Mouse (Mus musculus): ENCODE measurements around the gene Pnkp.

Gene Pnkp

DNA sequence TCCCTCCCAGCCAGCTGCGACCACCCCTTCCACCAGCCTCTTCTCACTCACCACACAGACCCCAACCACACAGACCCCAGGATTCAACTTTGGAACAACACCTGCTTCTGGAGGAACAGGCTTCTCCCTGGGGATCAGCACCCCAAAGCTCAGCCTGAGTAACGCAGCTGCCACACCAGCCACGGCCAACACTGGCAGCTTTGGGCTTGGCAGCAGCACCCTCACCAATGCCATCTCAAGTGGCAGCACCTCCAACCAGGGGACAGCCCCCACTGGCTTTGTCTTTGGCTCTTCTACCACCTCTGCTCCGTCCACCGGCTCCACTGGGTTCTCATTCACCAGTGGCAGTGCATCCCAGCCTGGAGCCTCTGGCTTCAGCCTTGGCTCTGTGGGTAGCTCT lies 28.2 kb upstream of the Pnkp start:
- no peak for DNase-seq (ENCODE audit: low spot score)

- DNase-seq (ENCODE audit: low spot score) = no peak
These were observed 24.2 kb upstream of the Pnkp start for GRCm38 (mm10) chr7:44832763-44833162.

GRCm38 (mm10) chr7:44835373-44836015 lies 21.4 kb upstream of the Pnkp start:
- DNase-seq (ENCODE audit: low spot score) = no peak

DNA sequence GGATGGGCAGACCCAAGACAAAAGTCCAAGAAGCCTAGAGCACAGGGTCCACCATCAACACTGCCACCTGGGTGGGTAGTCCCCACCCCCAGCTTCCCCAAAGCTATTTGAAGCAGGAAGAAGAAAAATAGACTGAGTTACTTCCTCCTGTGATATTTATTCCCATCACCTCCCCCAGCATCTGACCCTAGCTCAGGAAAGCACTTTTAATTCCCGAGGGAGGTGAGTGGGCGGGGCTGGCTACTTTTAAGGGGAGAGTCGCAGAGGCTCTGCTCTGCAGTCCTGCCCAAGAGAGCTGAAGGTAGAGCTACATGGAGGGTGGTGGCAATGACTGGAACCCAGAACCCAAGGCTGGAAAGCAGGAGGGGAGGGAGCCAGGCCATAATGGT lies 20.9 kb upstream of the Pnkp start:
- no peak for DNase-seq (ENCODE audit: low spot score)

- no peak for DNase-seq (ENCODE audit: low spot score)
These were observed 20.4 kb upstream of the Pnkp start for GRCm38 (mm10) chr7:44836423-44837053.

- no peak for DNase-seq (ENCODE audit: low spot score)
These were observed 18.9 kb upstream of the Pnkp start for GRCm38 (mm10) chr7:44838073-44838472.

DNA sequence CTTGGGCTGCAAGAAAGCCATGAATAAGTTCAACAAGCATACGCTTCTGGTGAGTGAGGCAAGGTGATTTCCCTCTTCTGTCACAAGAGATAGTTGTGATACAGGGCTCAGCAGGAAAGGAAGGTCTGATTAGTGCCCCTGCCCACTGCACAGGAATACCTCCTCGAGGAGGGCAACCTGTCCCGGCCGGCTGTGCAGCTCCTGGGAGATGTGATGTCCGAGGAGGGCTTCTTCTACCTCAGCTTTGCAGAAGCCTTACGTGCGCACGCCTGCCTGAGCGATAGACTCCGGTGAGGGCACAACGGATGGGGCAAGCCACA lies 17.8 kb upstream of the Pnkp start:
- no peak for DNase-seq (ENCODE audit: low spot score)

GRCm38 (mm10) chr7:44839491-44840191 lies 17.3 kb upstream of the Pnkp start:
- DNase-seq (ENCODE audit: low spot score) = peak; percentile 55

GRCm38 (mm10) chr7:44840426-44840825 lies 16.5 kb upstream of the Pnkp start:
- no peak for DNase-seq (ENCODE audit: low spot score)

DNA sequence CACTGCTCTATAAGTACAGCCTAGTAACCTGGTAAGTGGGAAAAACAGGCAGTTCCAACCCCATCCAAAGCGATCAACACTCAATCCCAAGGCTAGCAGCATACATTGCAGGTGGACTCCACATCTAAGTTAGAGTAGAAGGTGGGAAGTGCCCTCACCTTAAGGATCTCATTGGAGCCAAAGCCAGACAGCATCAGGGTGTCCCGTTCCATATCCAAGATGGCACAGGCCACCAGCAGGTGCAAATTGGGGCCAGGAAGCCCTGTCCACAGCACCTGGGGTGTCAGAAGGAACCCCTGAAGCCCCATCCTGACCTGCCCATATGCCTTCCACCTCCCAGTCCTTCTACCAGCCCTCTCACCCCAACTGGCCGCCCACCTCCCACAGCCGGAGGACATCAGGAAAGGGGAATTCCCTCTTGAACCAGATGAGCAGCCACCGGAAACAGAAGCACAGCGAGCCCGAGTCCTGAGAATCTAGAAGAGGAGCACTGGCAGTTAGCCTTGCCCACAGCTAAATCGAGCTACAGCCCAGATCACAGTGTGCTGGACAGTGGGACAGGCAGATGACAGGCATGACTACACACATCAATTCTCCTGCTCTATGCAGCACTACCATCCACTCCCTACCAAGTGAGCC lies 15.0 kb upstream of the Pnkp start:
- no peak for DNase-seq (ENCODE audit: low spot score)

DNA sequence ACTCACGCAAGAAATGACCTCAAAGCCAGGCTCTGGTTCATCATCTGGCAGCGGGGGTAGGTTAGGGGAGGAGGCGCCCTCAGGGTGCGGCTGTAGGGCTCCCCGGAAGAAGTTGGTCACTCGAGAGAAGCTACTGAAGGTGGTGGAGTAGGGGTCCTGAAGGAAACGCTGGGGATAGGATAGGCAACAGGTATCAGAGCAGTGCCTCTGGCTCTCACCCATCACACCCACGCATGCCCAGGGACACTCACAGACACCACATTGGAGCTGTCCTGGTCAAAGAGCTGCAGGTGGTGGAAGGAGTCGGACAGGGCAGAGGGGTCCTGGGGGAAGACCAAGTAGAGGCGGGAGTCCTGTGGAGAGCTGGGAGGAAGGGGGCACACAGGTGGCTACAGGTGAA lies 11.9 kb upstream of the Pnkp start:
- no peak for DNase-seq (ENCODE audit: low spot score)

DNA sequence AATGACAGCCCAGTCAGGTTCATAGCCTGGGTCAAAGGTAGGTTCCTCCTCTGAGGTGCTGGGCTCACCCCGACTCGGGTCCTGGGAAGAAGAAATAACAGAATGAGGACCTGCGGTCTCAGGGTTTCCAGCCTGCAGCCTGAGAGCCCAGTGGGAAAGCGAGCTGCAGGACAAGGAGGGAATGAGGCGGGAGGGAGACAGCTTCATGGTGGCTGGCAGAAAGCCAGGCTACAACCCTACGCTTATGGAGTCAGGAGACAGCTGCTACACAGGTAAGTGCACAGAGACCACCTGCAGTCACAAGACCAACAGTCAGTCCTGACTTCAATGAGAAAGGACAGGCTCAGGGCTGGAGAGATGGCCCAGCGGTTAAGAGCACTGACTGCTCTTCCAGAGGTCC lies 10.1 kb upstream of the Pnkp start:
- no peak for DNase-seq (ENCODE audit: low spot score)

GRCm38 (mm10) chr7:44847772-44848171 lies 9.2 kb upstream of the Pnkp start:
- DNase-seq (ENCODE audit: low spot score) = no peak

DNA sequence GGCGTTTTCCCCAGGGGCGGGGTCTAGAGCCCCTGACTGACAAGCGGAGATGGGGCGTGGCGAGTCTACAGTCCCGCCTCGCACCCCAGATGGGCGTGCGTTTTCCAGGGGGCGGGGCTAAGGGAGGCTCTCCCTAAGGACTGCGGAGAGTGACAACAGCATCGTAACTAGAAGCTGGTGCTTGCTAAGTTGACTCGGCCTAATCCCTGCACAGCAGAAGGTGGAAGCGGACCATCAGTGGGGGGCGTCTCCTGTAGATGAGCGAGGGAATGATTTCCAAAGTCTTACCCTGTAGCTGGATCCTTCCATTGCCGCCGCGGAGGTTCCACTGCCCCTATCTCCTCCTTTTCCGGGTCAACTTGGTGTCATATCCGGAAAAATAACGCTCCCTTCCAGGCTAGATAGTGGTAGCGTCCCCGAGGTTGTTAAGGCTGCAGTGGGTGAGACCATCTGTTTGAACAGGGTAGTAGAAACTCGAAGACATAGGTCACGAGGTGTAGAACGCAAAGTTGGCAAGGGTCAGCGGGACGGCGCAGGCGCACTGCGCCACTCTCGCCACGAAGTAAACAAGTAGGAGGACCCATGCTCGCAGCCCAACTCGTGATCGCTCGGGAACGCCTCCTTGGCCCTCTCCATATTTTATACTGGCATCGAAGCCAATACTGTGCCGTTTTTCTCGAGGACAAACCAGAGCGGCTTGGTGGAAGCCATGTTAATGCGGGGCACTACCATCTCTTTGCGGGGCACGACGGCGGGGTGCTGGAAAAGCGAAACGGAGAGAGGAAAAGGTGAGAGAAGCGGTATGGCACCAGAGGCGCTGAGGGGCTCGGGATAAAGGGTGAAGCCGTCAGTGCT lies 8.2 kb upstream of the Pnkp start, which contains the start of the genes Akt1s1 and Tbc1d17:
Gene Akt1s1, plus strand, starts transcription at position 431 of the 855 bp plus-strand sequence.
Gene Tbc1d17, minus strand, starts transcription at position 519 of the 855 bp plus-strand sequence.
- DNase-seq (ENCODE audit: low spot score) = peak; percentile 98

- DNase-seq (ENCODE audit: low spot score) = peak; percentile 94
These were observed 7.4 kb upstream of the Pnkp start for GRCm38 (mm10) chr7:44849416-44850111.

DNA sequence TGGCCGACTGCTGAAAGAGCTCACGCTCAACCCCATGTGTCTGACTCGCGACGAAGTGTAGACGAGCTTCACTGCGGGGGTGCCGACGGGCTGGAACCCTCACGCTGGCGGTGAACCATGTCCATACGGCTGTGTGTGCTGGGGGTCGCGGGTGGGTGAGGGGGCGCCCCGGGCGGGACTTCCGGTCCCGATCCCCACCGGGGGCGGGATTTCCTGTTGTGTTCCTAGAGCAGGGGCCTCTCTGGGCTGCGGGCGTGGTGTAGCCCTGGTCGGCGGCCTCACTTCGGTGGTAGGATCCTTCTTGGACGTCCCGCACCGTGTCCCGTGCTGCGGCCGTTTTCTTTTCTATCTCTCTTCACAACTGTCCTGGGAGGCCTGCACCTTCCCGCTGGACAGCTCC lies 6.8 kb upstream of the Pnkp start:
- DNase-seq (ENCODE audit: low spot score) = peak; percentile 91

- DNase-seq (ENCODE audit: low spot score) = no peak
These were observed 5.9 kb upstream of the Pnkp start for GRCm38 (mm10) chr7:44850789-44851624.

GRCm38 (mm10) chr7:44851625-44852234 lies 5.2 kb upstream of the Pnkp start:
- no peak for DNase-seq (ENCODE audit: low spot score)

DNA sequence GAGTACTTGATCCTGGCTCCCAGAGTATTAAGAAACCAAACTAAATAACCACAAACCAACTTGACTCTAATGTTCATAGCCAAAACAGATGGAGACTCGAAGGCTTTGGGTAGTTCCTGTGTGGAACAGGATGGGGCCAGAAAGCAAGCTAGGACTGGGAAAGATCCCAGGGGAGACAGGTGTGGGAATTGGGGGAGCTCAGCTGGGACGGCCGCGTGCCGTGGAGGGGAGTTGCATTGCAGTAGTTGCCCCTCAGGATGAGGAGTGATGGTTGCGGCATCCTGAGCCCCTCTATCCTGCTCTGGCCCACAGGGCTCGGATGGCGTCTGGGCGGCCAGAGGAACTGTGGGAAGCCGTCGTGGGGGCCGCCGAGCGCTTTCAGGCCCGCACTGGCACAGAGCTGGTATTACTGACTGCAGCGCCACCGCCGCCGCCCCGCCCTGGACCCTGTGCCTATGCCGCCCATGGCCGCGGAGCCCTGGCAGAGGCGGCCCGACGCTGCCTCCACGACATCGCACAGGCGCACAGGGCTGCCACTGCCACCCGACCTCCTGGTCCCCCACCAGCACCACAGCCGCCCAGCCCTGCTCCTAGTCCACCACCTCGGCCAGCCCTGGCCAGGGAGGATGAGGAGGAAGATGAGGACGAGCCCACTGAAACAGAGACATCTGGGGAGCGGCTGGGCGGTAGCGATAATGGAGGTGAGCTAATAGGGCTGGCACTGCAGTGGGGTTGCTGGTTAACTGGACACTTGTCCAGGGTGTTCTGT lies 4.5 kb upstream of the Pnkp start:
- no peak for DNase-seq (ENCODE audit: low spot score)
